Mouse (Mus musculus): Measurements from ENCODE around the gene Rrp1.

DNA sequence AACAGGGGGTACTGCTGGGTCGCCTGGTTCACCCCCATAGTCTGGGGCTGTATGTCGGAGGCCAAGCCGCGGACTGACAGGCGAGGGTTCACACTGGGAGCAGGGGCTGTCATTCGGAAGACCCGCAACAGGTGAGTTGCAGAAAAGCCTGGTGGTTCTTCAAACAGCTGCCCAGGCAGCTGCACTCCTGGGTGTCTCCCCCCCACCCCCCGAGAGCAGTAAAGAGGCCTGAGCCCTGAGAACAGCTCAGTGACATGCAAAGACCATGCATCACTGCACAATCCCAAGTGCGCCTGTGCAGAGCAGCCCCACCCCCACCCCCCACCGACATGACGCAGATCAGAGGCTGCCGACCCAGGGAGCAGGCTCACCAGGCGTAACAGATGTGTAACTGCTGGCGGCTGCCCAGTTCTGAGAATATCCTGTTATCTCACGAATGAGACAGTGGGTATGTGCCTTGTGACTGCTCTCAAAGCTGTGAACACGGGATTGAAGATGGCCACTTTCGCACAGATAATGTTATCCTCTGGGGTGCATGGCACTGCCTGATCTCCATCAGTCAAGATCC lies 13.7 kb downstream of the Rrp1 start:
- no peak for TF ChIP-seq CTCF (IDR thresholded peaks at IDR 0.05; ENCODE audit: low read depth)
- peak; percentile 63 for TF ChIP-seq EP300 (IDR thresholded peaks at IDR 0.05; ENCODE audit: low read depth)
